Mouse (Mus musculus) cerebellum, adult 2 months (tissue): ENCODE measurements at regions not wholly inside any gene's neighbourhood (a gene's known extent, or its start where the extent isn't known, plus 50 kb on each side); places are given as distances from the start of the nearest gene placed in this dataset.
A peak's percentile ranks its signal among the peaks of the same experiment; 100 is the strongest.

Experiments
- DNase-seq, 2 experiments: peaks; one replicate each; pipeline ENCODE4 v3.0.0; 2021
- H3K27ac ChIP-seq: fragments of 200-500 bp; 2 replicates; pipeline ENCODE4 v1.5.1; 2012; ENCODE audit warnings: low read length, control low read depth, inconsistent platforms; ENCODE audit not compliant: insufficient read depth
- H3K27me3 ChIP-seq: fragments of 200-500 bp; 2 replicates; pipeline ENCODE4 v1.6.1; 2012; ENCODE audit warnings: inconsistent platforms, mild to moderate bottlenecking, low read length, moderate library complexity; ENCODE audit not compliant: control insufficient read depth, insufficient read depth
- H3K4me1 ChIP-seq: fragments of 200-500 bp; 2 replicates; pipeline ENCODE4 v1.6.1; 2011; ENCODE audit warnings: low read length; ENCODE audit not compliant: control insufficient read depth, insufficient read depth
- H3K4me3 ChIP-seq: fragments of 200-500 bp; replicated peaks from 2 replicates; pipeline ENCODE3; 2011; ENCODE audit warnings: mild to moderate bottlenecking, low read depth, low read length, control low read depth; ENCODE audit not compliant: insufficient read depth
- CTCF ChIP-seq: fragments of 200-500 bp; IDR thresholded peaks from 2 replicates; pipeline ENCODE4 v1.5.1; 2011; ENCODE audit warnings: low read depth, mild to moderate bottlenecking, control low read depth, low read length, moderate library complexity, borderline replicate concordance; ENCODE audit not compliant: insufficient read depth
- POLR2A ChIP-seq: fragments of 200-500 bp; IDR thresholded peaks from 2 replicates; pipeline ENCODE4 v1.6.1; 2011; ENCODE audit warnings: low read length, control low read depth, borderline replicate concordance; ENCODE audit not compliant: insufficient read depth
- WGBS: fragments of 180-500 bp; shearing (Covaris S2); methylation state at CpG from one replicate; pipeline ENCODE4 v1.1.7; 2018; 5-methylcytosine and 5-hydroxymethylcytosine counted together

DNA sequence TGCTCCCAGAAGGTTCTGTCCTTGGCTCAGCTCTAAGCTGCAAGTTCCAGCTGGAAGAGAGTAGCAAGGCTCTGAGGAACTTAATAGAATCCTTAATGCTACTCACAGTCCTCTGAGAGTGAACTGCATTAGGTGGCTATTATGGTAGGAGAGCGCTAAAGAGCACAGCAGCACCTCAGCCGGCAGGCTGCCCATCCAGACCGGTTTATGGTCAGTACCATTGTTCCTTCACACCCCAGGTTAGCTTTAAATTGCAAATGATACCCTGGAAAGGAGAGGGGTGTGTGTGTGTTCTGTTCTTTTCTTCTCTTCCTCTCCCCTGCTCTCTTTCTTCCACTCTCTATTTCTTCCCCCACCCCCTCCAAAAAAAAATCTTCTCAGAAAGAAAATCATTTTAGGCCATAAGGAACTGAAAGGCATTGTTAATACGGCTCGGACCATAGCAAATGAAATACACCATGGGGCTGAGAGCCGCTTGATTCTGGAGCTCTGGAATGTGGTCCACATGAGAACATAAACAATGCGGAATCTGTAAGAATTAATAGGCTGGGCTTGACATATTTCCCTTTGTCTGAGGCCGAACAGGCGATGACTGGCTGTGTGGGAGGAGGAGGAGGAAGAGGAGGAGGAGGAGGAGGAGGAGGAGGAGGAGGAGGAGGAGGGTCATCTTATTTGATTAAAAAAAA, 263.8 kb upstream of the Irx3 start:
- WGBS: 22% methylated on average over 9 of the region's 9 CpGs
- Histone ChIP-seq H3K27me3 (peaks cover 2% of the 10 kb centered on the region; the same call in 1 of the 2 replicates), H3K4me1 (no peaks in the 10 kb centered on the region), H3K4me3 (no peak overlapping the region), H3K27ac (no peak overlapping the region)
- no peak for DNase-seq
- TF ChIP-seq CTCF (no peak), POLR2A (no peak)

DNA sequence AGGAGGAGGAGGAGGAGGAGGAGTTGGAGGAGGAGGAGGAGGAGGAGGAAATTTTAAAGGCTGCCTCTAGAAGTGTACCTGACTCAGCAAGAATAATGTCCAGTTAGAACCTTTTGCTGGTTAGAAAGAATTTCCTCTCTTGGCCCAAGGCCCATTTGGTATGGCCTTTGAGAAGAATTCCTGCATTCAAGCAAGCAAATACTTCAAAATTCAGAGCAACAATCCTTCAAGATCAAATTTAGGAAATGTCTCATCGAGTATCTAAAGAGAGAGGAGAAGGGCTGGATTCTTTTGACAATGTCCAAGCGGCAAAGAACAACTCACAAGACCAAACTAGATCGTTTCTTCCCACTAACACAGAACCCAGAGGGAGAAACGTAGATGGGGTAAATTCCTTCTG, 263.1 kb upstream of the Irx3 start:
- H3K4me3 ChIP-seq: no peak overlapping the region
- H3K4me1 ChIP-seq: no peaks in the 10 kb centered on the region
- peaks cover 2% of the 10 kb centered on the region; the same call in 1 of the 2 replicates for H3K27me3 ChIP-seq
- H3K27ac ChIP-seq: no peak overlapping the region
- no peak for DNase-seq
- WGBS: 15% methylated on average over 4 of the region's 4 CpGs
- no peak for TF ChIP-seq CTCF
- no peak for TF ChIP-seq POLR2A

DNA sequence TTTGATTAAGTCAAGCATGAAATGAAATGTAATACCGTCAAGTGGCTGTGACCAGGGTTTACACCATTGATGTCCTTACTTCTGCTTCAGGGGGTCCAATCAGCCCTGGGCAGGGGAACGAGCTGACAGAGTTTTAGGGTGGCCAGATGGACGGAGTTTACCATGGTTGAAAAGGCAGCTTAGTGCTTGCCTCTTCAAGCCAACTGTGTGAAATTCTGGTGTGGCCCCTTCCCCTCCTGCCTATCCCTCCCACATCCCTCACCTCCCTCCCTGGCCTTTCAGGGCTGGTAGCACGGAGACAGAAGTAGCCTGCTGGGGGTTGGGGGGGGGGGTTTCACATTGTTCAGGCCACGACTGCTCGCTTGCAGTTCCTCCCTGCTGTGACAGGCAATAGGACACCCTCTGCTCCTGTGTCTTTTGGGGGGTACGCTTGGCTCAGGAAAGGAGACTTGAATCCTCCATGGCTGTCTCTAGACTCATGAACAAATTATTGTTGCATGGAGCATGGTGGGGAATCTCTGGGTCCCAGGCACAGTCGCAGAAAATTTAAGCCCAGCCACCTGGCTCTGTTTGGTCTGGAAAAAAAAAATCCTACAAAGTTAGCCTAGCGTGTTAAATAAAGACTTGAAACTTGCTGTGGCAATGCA, 262.4 kb upstream of the Irx3 start:
- H3K4me1 ChIP-seq: no peaks in the 10 kb centered on the region
- H3K4me3 ChIP-seq: no peak overlapping the region
- 7% methylated on average over 9 of the region's 9 CpGs for WGBS
- peaks cover 2% of the 10 kb centered on the region; the same call in 1 of the 2 replicates for H3K27me3 ChIP-seq
- no peak overlapping the region for H3K27ac ChIP-seq
- TF ChIP-seq POLR2A: no peak
- TF ChIP-seq CTCF: no peak
- no peak for DNase-seq

DNA sequence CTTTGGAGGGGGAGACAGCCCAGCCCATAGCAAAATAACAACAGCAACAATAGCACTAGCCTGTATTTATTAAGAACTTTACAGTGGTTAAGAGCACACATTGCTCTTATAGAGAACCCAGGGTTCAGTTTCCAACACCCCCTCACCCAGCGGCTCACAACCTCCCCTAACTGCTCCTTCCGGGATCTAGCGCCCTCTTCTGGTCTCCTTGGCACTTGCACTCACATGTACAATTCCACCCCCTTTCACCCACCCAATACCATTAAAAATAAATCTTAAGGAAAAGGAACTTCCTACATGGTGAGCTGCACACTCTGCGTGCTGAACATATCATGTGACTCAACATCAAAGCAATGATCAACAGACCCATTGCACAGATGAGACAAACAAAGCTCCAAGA, 261.5 kb upstream of the Irx3 start:
- Histone ChIP-seq H3K27ac (no peak overlapping the region), H3K4me3 (no peak overlapping the region), H3K4me1 (no peaks in the 10 kb centered on the region), H3K27me3 (peaks cover 2% of the 10 kb centered on the region; the same call in 1 of the 2 replicates)
- WGBS: 80% methylated on average over 4 of the region's 4 CpGs
- no peak for DNase-seq
- TF ChIP-seq POLR2A: no peak
- TF ChIP-seq CTCF: peak; percentile 31; the same call in 1 of the 2 replicates

DNA sequence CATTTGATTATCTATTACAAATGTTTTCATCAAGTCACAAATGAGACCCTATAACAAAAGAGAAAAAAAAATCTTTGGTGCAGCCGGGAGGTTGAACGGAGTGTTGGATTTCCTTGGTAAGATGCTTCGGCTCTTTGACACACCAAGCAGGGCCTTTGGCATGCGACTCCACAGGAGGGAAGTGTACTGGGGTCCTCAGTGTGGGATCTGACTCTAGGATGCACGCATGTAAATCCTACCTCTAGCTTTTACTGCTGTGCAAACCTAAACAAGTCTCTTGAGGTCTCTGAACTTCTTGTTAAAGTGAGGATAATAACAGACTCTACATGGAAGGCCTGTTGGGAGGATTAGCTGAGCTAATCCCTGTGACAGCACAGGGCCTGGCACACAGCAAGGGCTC, 257.6 kb upstream of the Irx3 start:
- H3K27ac ChIP-seq: no peak overlapping the region
- 84% methylated on average over 5 of the region's 5 CpGs for WGBS
- no peaks in the 10 kb centered on the region for H3K4me1 ChIP-seq
- H3K4me3 ChIP-seq: no peak overlapping the region
- H3K27me3 ChIP-seq: peaks cover 2% of the 10 kb centered on the region; the same call in 1 of the 2 replicates
- TF ChIP-seq CTCF (no peak), POLR2A (no peak)
- DNase-seq: no peak

DNA sequence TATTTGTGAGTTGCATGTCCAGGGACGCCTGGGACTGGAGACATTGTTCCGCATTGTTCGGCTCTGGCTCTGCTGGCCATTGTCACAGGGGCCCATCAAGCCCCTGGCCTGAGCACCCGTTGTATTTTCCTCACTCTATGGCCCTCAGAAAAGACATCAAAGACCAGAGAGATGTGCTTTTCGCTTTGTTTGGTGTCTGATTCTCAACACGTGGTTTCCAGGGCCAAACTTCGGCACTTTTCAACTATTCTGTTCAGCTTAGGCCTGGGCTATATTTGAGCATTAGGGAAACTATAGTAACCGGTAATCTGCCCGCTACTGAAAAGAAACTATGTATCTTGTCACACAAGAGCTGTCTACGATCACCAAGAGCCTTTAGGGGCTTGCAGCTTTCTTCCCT, 257.1 kb upstream of the Irx3 start:
- no peak for TF ChIP-seq POLR2A
- TF ChIP-seq CTCF: no peak
- H3K4me1 ChIP-seq: no peaks in the 10 kb centered on the region
- no peaks in the 10 kb centered on the region; the same call in 1 of the 2 replicates for H3K27me3 ChIP-seq
- 63% methylated on average over 10 of the region's 10 CpGs for WGBS
- H3K27ac ChIP-seq: no peak overlapping the region
- H3K4me3 ChIP-seq: no peak overlapping the region
- no peak for DNase-seq

DNA sequence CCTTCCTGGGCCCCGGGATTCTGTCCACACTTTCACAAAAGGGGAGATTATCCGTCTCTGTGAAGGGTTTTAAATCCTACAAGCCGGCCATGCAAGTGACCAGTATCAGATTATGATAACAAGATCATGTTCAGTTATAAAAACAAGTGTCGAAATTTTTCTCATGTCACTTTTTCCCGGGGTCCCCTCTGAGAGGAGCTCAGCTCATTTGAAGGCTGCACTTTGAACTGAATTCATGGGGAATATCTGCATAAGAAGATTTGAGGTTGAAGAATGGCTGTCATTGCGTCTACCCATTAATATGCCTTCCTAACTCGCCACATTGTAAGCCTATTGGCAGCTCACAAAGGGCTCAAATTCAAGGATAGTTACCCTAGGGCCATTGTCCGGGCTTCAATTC, 256.0 kb upstream of the Irx3 start:
- Histone ChIP-seq H3K4me3 (no peak overlapping the region), H3K27me3 (no peaks in the 10 kb centered on the region; the same call in 1 of the 2 replicates), H3K4me1 (no peaks in the 10 kb centered on the region), H3K27ac (no peak overlapping the region)
- no peak for TF ChIP-seq CTCF
- no peak for TF ChIP-seq POLR2A
- WGBS: 68% methylated on average over 8 of the region's 8 CpGs
- no peak for DNase-seq

DNA sequence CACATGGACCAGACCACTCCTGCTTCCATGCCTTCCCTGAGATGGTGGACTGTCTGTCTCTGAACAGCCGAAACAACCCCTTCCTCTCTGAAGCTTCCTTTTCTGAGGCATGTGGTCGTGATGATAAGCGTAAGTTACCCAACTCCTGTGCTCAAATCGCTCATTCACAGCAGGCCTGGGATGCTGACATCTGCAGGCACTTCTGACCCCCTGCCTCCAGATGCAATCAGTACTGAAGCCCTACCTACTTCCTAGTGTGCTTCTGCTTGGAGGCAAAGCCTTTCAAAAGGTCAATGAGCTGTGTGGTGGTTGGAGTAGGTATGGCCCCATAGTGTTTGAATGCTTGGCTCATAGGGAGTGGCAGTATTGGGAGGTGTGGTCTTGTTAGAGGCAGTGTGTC, 253.7 kb upstream of the Irx3 start:
- DNase-seq: no peak
- WGBS: 83% methylated on average over 4 of the region's 4 CpGs
- TF ChIP-seq CTCF (no peak), POLR2A (no peak)
- Histone ChIP-seq H3K4me3 (no peak overlapping the region), H3K4me1 (no peaks in the 10 kb centered on the region), H3K27me3 (no peaks in the 10 kb centered on the region; the same call in 1 of the 2 replicates), H3K27ac (no peak overlapping the region)
